Mouse (Mus musculus) urinary bladder, adult 2 months (tissue): ENCODE data around the gene Olfr127. TPM values are rescaled to one million over a fixed set of nuclear protein-coding genes. Genes with fewer than 3 reads are reported as not detected.
"Not testable (repeated sequence)": the region's sequence is repeated elsewhere in the genome, so short reads cannot be mapped to it uniquely, and the experiment has no call there.

Source experiments
- DNase-seq: peaks from one replicate; pipeline ENCODE4 v3.0.0; 2022; ENCODE audit warnings: low spot score
- polyA plus RNA-seq: library from polyadenylated mRNA; depleted of rRNA; stranded (reverse); fragments of >200 nt; gene quantifications from 2 replicates; pipeline ENCODE4 v1.2.3, GENCODE M21; 2012; rRNA removed

The Olfr127 gene
- polyA plus RNA-seq, result not detected in 2 replicates

- no peak for DNase-seq
These were observed at the start of gene Olfr127 for GRCm38 (mm10) chr17:37900137-37900536. Gene Olfr127, plus strand, starts transcription at chr17:37900437.

GRCm38 (mm10) chr17:37863901-37864300, 36.3 kb upstream of the Olfr127 start:
- no peak for DNase-seq

DNA sequence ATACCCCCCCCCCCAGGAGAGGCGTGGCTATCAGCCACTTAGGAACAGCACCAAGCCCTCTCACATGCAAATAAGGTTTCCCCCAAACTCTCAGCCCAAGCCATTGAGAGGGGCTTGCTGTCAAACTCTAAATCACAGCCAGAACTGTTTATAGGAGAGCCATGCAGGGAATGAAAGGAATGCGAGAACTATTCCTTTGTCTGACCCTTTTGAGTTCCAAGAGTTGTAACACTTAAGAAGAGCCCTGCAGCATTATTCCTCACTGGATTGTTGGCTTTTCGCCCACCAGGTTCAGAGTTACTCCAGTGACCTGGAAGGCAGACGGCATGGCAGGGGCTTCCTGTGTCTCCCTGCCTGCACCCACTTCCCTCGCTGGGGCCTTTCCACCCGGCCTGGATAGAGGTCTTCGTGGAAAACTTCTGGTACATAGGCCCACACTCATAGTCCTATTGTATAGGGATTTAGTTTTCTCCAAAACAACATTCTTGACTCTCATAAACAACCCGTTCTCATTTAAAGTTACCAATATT, 30.5 kb upstream of the Olfr127 start:
- DNase-seq, result no peak

DNA sequence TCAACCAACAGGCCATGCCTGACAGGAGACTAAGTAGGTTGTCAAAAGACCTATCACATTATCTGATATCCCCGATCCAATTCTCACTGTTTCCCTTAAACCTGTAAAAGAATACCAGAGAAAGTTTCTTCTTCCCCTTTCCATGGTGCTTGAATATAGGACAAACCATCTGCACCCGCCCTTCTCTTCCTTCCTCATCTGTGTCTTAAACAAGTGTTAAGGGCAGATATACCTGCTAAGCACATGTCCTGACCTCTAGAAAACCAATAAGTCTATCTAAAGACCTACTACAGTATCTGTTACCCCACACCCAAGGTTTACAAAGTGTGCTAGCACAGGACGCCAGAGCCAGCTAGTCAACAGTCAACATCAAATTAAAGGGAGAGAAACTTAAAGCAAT, 26.4 kb upstream of the Olfr127 start:
- DNase-seq, result no peak

GRCm38 (mm10) chr17:37906821-37907220, 6.6 kb downstream of the Olfr127 start:
- DNase-seq, result not testable (repeated sequence)

DNA sequence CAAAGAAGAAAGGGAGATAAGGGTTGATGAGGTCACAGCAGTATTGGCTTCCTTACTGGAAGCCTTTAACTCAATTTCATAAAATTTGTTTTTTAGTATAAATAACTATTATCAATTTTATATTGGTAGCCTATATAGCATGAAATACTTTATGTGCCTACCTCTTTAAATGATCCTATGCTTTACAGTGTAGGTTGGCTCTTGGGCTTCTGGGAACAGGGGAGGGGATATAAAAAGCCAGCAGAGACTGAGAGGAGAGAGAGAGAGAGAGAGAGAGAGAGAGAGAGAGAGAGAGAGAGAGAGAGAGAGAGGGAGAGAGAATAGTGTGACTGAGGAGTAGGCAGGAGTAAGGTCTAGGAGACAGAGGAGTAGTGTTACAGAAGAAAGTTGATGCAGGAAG, 20.0 kb downstream of the Olfr127 start, which contains the start of gene Olfr128:
TSS of gene Olfr128 (plus strand) at position 301 of the 400 bp plus-strand sequence.
- DNase-seq, result no peak

DNA sequence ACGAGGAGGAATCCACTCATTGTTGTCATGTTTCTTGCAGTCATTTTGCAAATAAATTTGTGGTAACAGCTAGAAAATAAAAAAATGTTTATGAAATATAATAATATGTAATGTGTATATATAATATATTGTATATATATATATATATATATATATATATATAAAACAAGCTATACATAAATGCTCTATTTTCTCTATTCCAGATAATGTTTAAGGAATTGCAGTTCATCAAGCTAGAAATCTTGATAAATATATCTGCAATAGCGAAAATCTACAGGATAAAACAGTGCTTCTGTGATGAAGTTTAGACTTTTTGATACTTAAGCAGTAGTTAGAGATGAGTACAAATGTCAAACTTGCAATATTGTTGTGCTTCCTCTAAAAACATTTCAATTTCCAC, 52.7 kb downstream of the Olfr127 start, which contains the start of gene Olfr761:
TSS of gene Olfr761 (minus strand) at position 101 of the 400 bp plus-strand sequence.
- no peak for DNase-seq

Other genes with a start within 250 kb of the Olfr127 start
- not detected in 2 replicates for gene Olfr117, start 236.7 kb upstream of the Olfr127 start, polyA plus RNA-seq
- not detected in 2 replicates for gene Olfr118, start 233.4 kb upstream of the Olfr127 start, polyA plus RNA-seq
- not detected in 2 replicates for gene Olfr119, start 203.9 kb upstream of the Olfr127 start, polyA plus RNA-seq
- gene Olfr120, start 178.6 kb upstream of the Olfr127 start, polyA plus RNA-seq, result not detected in 2 replicates
- not detected in 2 replicates for gene Olfr121, start 151.6 kb upstream of the Olfr127 start, polyA plus RNA-seq
- not detected in 2 replicates for gene Olfr122, start 131.8 kb upstream of the Olfr127 start, polyA plus RNA-seq
- not detected in 2 replicates for gene Olfr123, start 106.9 kb upstream of the Olfr127 start, polyA plus RNA-seq
- gene Olfr124, start 100.5 kb upstream of the Olfr127 start, polyA plus RNA-seq, result not detected in 2 replicates
- not detected in 2 replicates for gene Olfr125, start 67.5 kb upstream of the Olfr127 start, polyA plus RNA-seq
- not detected in 2 replicates for gene Olfr126, start 53.0 kb upstream of the Olfr127 start, polyA plus RNA-seq
- not detected in 2 replicates for gene Olfr128, start 20.1 kb downstream of the Olfr127 start, polyA plus RNA-seq
- gene Olfr761, start 52.6 kb downstream of the Olfr127 start, polyA plus RNA-seq, result not detected in 2 replicates
- gene Olfr129, start 159.6 kb downstream of the Olfr127 start, polyA plus RNA-seq, result not detected in 2 replicates
- gene Olfr130, start 163.5 kb downstream of the Olfr127 start, polyA plus RNA-seq, result not detected in 2 replicates
- gene Olfr131, start 188.3 kb downstream of the Olfr127 start, polyA plus RNA-seq, result not detected in 2 replicates
- gene Olfr132, start 234.1 kb downstream of the Olfr127 start, polyA plus RNA-seq, result not detected in 2 replicates
- not detected in 2 replicates for gene Olfr133, start 244.8 kb downstream of the Olfr127 start, polyA plus RNA-seq